Mouse (Mus musculus) WW6 (cell line): ENCODE measurements around the gene Gm45521.

Experiments used
- DNase-seq: peaks from one replicate; pipeline ENCODE4 v3.0.0-alpha.2; 2013; ENCODE audit warnings: low read depth, low spot score

Gm45521 gene

DNA sequence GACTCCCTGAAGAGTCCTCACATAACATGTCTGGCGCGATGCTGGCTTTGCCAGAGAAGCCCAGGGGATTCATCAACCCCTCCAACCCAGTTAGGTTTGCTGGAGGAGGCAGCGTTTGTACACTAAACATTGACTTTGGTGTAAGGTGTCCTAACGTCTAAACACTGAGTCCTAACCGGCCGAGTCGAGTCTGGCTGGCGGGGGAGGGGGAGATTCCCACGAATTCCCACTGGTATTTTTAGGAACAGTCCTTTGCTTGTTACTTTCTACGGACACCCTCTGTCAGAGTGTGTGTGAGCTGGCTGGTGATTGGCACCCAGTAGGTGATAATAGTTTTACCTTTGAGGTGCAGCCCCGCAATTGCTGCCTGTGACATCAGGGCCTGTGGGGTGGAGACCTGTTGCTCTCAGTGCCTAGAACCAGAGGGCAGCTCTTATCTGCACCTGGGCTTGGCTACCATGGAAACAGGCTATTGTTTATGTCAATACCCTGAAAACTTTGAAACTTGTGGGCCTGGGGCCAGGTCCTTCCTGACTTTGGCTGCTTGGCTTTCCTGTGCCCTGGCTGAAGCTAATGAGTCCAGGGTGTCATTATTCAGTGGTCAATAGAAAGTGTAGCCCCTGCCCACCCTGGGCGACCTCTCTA, 4.4 kb upstream of the Gm45521 start:
- no peak for DNase-seq

DNA sequence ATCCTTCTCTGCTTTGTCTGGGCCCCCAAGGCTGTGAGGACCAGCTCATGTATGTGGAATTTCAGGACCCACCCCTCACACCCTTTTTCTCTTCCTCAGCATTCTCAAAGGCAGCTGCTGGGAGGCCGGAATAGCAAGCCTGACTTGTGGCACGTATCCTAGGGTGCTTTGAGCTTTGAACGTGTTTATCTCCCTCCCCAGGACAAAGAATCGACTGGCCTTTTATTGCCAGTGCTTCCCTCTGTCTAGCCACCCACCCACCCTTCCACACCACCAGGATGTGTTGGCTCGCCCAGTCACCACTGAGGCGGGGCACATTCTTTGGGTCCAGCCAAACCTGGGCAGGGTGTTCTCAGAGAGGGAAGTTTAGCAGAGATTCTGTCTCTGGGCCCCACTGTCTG, 3.0 kb upstream of the Gm45521 start:
- no peak for DNase-seq

DNA sequence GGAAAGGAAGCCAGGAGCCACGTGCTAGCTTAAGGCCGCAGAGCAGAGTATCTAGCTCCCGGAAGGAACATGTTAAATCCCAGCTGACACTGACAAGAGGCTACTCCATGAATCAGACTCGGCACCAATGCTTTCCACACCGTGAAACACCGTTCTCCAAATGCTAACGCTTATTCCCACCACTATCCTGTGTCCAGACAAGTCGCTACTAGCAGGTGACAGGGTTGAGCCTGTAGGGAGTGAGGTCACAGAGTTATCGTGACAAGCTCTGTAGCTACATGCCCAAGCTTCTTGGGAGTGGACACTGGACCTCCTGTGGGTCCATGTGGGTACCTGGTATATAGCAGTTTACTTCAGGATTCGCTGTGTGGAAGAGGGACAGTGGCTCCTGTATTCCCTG, 661 bp upstream of the Gm45521 start:
- no peak for DNase-seq

DNA sequence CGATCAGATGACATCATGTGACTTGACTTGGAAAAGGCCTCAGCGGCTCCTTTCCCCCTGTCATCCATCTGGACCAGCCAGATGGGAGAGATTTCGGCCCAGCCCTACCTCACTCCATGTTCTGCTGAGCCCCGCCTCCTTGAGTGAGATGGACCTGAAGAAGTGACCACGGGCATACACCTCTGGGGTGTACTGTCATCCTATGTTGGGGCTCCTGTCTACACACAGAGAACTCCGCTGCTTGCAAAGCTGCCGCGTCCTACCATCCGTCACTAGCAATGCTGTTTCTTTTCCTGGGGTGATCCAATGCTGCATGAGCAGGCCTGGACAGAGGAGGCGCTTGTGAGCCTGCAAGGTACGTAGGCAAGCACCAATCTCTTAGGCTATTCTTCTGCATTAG, 3.5 kb downstream of the Gm45521 start:
- DNase-seq: no peak

DNA sequence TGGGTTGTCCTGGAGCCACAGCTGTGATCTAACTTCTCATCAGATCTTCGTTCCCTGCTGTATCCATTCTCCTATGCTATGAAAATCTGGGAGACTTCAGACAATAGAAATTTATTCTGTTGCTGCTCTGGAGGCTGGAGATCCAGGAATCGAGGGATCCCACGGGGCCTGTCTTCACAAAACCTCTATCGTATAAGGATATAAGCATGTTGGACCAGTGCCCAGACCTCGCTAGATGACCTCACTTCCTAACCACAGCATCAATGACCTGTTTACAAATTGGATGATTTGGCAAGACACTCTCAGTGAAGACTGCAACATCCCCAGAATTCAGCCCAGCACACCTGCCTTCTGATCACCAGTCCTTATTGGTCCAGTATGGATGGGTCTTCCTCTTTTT, 4.6 kb downstream of the Gm45521 start:
- DNase-seq: no peak

DNA sequence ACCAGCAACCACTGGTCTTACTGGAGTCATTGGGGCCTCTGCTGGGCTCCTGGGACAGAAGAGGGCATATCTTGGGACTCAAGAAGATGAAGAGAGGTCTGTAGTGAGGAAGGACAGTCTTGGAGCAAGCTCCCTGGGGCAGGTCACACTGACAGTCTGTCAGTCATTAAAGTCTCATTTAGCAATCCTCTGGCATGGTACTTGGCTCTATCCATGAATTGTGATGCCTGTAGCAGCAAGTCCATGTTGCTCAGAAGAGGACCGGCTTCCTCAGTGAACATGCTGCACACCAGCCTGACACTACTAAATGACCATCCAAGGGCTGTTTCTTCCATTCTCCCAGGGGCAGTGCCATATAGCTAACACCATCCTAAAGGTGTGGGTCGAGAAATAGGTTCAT, 5.5 kb downstream of the Gm45521 start:
- DNase-seq: no peak

DNA sequence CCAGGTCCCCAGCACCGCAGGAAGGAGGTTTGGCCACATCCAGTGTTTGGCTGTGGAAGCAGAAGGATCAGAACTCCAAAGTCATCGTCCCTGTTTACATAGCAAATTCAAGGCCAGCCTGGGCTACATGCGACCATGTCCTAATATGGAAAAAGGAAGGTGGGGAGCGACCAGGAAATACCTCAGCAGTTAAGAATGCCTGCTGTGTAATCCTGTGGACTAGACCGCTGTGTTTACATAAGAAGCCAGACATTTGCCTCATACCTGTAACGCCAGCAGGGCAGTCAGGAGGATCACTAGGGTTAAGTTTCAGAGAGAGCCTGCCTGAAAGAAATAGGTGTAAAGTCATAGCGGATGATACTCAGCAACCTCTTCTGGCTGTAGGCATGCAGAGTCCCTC, 6.1 kb downstream of the Gm45521 start:
- DNase-seq: no peak

DNA sequence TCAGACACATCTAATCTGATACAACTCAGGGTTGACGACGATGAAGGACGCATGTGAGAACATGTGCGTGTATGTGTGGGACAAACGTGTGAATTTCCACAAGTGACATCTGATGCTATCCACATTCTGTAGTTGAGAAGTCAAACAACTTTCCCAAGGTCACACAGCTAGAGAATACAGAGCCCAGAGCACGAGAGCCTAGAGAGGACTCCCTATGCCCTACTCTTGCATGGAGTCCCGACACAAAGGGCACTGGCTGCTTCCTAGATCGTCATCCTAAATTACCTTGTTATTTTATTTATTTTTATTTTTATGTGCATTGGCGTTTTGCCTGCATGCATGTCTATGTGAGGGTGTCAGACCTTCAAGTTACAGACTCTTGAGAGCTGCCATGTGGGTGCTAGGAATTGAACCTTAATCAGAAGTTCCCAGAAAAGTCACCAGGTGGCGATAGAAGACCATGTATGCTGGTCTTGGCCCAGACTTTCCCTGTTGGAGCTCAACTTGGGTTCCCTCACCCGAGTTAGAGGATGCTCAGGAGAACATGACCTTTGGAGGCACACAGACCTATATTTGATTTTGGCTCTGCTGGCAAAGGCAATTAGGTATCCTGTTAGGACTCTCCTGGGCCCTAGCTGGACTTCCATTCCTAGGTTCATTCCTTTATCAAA, 7.3 kb downstream of the Gm45521 start:
- DNase-seq: no peak

DNA sequence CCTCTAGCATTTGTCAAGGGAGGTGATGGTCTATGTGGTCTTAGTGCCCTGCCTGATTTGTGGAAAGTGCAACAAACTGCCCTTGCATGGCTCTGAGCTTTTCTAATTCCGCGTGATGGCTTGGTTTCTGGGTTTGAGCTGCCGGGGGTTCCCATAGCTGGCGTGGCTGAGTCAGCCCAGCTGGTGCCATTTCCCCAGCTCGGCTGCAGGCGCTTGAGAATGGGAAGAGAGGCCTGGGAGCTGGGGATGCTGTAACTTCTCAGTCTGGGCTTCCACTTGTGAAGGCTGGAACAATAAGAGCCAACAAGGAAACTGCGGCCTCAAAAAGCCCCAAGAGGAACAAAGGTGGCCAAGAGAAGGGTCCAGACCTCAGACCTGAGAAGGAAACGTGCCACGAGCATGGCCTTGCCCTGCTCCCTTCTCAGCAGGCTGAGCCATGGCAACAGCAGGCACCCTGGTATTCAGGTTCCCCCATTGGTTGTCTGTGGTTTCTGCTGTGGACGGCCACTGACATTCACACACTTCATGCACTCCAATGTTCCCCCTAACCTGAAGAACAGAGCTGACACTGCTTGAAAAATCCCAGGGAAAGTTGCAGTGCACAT, 14.9 kb downstream of the Gm45521 start:
- DNase-seq: no peak

DNA sequence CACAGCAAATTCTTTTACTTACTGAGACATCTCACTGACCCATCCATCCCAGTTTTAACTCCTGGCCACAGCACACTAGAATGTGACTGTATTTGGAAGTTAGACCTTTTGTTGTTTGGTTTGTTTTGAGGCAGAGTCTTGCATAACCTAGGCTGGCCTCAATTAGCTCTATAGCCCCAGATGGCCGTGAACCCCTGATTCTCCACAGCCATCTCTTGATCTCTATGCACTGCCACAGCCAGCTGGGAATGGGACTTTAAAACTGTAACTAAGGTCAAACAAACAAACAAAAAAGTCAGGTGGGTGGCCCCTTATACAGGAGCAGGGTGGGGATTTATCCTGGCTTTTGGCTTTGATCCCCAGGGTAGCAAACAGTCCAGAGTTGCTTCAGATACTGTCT, 17.6 kb downstream of the Gm45521 start:
- no peak for DNase-seq

DNA sequence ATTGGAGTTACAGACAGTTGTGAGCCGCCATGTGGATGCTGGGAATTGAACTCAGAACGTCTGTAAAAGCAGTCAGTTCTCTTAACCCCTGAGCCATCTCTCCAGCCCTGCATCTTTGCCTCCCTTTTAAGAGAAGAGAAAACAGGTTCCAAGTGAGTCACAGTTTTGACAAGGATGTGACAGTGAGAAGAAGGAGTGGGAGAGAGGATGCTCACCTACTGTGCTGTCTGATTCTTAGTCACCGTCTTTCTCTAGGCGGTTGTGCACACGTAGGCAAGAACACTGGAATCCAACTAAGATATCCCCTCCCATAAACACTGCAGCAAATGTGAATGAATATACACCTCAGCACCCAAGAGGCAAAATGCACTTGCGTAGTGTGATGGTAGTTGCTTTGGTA, 18.1 kb downstream of the Gm45521 start:
- DNase-seq: no peak

DNA sequence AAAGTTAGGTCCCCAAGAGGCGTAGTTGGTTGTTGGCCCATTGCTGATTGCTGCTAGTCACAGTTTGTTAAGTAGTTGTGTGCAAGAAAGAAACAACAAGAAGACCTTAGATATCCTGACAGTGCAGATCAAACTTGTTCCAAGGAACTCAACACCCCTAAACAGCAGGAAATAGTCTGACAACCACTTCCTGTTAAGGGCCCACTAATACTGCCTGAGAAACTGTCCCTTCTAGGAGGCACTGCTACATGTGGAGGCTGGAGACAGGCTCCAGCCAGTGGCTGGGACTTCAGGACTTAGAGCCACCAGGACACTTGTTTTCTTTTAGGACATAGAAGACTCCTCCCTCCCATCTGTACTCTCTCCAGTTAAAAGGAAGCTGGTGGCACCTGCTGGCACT, 20.4 kb downstream of the Gm45521 start:
- DNase-seq: no peak

DNA sequence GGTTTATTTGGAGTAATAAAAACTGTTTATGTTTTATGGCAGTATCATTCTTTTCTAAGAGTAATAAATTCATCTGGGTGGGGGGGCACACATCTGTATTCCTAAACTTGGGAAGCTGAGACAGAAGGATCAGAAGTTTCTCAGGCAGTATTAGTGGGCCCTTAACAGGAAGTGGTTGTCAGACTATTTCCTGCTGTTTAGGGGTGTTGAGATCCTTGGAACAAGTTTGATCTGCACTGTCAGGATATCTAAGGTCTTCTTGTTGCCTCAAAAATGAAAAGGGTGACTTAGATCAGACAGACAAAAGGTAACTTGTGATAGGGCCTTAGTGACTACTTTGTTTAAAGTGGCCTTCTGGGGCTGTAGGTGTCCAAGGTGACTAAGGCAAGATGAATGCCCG, 21.1 kb downstream of the Gm45521 start:
- DNase-seq: no peak

DNA sequence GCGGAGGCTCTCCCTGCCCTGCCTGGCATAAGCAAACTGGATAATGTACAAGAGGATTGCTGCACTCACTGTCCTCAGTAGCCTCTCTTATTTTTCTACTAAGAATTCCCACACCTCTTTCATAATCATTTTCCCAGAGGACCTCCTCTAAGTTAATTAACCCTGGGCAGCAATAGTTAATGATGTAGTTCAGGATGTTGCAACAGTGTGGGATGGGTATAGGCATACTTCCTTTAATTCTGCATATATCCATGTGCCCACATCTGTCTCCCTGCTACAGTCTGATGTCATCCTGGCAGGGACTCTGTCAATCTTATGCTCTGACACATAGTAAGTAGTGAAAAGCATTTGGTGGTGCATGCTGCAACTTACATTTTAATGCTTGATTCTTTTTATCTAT, 24.1 kb downstream of the Gm45521 start:
- DNase-seq: no peak

DNA sequence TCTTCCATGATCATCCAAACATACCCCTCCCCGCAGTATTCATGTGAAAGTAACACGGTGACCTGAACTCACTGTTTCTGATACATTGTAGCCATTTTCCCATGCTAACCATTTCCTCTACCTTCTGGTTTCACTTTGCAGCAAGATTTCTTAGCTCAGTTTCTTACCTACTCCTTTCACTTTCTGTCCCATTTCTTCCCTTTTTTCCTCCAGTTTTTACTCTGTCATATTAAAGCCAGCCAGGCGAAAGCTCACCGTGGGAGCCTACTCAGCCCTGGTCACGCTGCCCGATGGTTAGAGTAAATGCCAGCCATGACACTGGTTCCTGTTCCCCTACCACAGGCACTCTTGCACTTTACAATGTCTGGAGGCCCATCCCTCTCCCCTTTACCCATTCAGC, 29.8 kb downstream of the Gm45521 start:
- no peak for DNase-seq

DNA sequence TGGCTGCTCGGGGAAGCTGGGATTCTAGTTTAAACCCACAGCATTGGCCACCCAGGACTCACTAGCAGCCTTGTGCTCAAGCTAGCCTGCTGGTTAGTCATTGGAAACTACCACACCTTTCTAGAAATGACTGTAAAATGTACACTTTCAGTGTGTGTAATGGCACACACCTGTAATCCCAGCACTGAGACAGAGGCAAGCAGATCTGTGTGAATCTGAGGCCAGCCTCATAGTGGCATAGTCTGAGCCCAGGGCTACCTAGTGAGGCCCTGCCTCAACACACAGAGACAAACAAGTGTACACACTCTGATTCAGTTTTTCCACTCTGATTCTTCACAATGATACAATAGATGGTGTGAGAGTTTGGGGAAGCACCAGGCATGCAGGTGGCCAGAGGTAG, 32.3 kb downstream of the Gm45521 start:
- DNase-seq: no peak

DNA sequence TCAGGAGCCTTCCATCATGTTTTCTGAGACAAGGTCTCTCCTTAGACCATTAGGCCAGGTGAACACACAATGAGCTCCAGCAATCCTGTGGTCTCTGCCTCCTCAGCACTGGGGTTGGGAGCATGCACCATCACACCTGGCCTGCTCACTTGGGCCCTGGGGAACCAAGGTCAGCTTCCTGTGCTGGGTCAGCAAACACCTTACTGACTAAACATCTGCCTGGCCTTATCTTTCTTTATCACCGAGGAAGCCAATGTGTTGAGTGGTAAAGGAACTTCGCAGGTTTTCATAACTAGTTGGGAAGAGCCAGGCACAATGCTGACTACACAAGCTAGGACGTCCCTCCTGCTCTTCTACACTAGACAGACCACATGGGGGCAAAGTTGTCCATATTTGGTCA, 32.9 kb downstream of the Gm45521 start:
- DNase-seq: no peak

DNA sequence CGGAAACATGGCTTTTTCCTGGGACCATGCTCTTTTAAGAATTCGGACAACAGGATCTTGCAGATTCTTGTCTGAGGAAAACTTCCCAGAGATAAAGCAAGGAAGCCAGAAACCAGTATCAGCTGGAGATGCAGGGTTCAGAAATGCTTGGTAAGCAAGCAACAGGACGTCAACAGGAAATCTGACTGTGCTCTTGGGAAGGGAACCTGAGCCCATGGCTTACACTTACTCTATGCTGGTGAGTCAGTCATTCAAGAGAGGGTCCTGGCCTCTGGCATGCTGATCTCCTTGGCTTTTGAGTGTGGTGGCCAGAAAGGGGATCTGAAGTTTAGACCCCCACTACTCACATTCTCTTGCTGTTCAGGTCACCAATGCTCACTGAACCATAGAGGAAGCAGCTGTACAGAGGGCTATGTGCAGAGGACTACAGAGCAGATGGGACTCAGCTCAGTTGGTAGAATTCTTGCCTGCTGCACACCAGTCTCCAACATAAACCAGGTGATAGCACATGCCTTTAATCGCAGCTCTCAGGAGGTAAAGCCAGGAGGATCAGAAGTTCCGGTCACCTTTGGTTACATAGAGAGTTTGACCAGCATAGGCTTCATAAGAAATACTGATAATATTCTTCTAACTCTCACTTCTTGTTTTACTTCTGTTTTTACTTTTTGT, 34.2 kb downstream of the Gm45521 start:
- no peak for DNase-seq

DNA sequence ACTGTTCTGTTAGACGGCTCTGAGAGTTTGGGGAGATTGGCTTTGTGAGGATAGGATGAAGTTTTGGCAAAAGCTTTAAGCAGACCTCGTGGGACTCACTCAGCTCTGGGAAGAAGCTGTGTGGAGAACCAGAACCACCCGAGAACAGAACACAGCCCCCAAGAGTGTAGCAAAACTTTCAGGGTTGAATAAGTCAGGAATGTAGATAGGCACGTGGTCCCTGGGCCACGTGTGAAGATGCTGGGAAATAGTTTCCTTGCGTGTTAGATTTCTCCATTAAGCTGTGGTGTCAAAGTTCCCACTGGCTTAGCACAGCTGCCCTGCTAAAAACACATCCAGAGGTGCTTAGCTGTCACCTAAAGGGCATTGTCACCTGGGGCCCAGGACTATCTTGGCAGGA, 35.1 kb downstream of the Gm45521 start:
- no peak for DNase-seq

DNA sequence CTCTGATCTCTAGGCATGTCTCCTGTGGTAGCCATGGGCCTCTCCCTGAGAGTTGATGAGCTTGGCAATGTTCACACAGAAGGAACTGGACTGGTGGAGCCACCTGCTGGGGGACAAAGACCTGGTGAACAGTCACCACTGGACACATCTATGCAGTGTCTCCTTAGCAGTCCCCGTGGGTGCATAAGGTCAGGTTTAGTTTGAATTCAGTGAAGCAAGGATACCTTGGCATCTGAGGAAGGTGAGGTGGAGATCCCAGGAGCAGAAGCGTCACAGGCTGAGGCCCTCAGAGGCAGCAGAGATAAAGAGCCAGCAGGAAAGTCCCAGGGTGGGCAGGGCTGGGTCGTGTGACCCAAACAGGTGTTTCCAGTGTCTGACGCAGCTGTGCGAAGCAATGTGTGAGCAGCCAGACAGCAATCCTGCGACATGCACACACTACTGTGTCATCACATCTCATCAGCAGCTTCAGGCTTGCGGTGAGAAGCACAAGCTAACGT, 37.2 kb downstream of the Gm45521 start, which contains the start of gene Dnase1l3:
TSS of gene Dnase1l3 (minus strand) at position 303 of the 497 bp plus-strand sequence.
- no peak for DNase-seq

DNA sequence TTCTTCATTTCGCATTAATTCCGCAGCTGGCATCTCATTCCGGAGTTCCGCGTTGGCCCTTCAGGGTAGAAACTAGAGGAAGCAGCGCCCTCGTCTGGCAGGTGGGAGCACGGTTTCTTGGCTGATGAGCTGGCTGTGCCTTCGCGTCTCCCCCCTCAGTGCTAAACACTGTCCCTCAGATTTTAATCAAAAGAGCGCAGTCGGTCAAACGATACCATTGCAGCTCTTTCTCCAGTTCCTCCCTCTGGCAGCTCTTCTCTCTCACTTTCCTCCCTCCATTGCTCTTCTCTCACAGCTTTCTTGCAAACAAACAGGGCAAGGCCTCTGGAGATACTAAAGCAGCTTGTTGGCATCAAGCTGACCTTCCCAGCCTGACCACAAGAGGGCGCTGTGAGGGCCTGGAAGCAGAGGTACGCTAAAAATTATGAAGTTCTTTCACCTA, 40.2 kb downstream of the Gm45521 start:
- peak; percentile 76 for DNase-seq

DNA sequence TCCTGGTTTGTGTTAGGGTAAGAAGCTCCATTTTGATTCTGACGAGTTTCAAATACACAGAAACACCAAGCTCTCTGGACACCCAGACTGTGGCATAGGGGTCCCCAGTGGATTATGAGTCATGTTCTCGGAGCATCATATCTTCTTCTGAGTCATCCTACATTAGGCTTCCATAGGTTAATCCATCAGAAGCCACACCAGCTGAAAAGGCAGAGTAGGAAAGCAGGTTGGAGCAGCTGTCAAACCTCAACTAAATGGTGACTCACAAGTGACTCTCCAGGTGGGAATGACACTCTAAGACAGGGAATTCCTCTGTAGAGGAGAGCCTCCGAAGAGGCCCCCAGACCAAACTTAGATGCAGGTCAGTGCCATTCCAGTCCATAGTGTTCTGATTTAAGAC, 41.9 kb downstream of the Gm45521 start:
- DNase-seq: no peak
